Mouse (Mus musculus) embryonic facial prominence, embryonic 14.5 days (tissue): ENCODE data around the gene Gm28729. TPM values are rescaled to one million over a fixed set of nuclear protein-coding genes. Genes with fewer than 3 reads are reported as not detected.
"Not testable (repeated sequence)": the region's sequence is repeated elsewhere in the genome, so short reads cannot be mapped to it uniquely, and the experiment has no call there.

Source experiments
- ATAC-seq: fragments of 200-750 bp; cut with Nextera tagmentation; 2 replicates; pipeline ENCODE4 v1.8.0; 2017; ENCODE audit warnings: low read depth, moderate number of reproducible peaks, moderate TSS enrichment
- DNase-seq: peaks from one replicate; pipeline ENCODE4 v3.0.0-alpha.2; 2015; ENCODE audit warnings: low spot score
- H3K27ac ChIP-seq: fragments of 300-500 bp; sonication (generic); replicated peaks from 2 replicates; pipeline ENCODE4 v1.5.1; 2014; ENCODE audit warnings: low read depth, mild to moderate bottlenecking, low read length, moderate library complexity
- H3K27me3 ChIP-seq: fragments of 300-500 bp; sonication (generic); replicated peaks from 2 replicates; pipeline ENCODE4 v1.6.1; 2014; ENCODE audit warnings: low read length; ENCODE audit not compliant: control insufficient read depth, insufficient read depth
- H3K36me3 ChIP-seq: fragments of 300-500 bp; sonication (generic); 2 replicates; pipeline ENCODE4 v1.6.1; 2014; ENCODE audit warnings: low read length, mixed read lengths; ENCODE audit not compliant: control insufficient read depth, insufficient read depth
- H3K4me1 ChIP-seq: fragments of 300-500 bp; sonication (generic); 2 replicates; pipeline ENCODE4 v1.6.1; 2014; ENCODE audit warnings: antibody characterized with exemption, low read length; ENCODE audit not compliant: control insufficient read depth, insufficient read depth
- H3K4me2 ChIP-seq: fragments of 300-500 bp; sonication (generic); 2 replicates; pipeline ENCODE4 v1.6.1; 2014; ENCODE audit warnings: low read depth, mild to moderate bottlenecking, low read length, moderate library complexity, mixed read lengths
- H3K4me3 ChIP-seq: fragments of 300-500 bp; sonication (generic); 2 replicates; pipeline ENCODE4 v1.5.1; 2014; ENCODE audit warnings: low read depth, mild to moderate bottlenecking, low read length
- H3K9ac ChIP-seq: fragments of 300-500 bp; sonication (generic); 2 replicates; pipeline ENCODE4 v1.6.1; 2014; ENCODE audit warnings: low read depth, mild to moderate bottlenecking, low read length, moderate library complexity, mixed read lengths
- H3K9me3 ChIP-seq: fragments of 300-500 bp; sonication (generic); 2 replicates; pipeline ENCODE4 v1.6.1; 2016; ENCODE audit warnings: low read length; ENCODE audit not compliant: control insufficient read depth
- WGBS: fragments of 180-500 bp; shearing (Covaris S2); extraction: QIAGEN DNeasy Blood & Tissue Kit; methylation state at CpG from one replicate; pipeline ENCODE4 v1.1.7; 2014; 5-methylcytosine and 5-hydroxymethylcytosine counted together
- polyA plus RNA-seq: library from polyadenylated mRNA; unstranded; fragments of >200 nt; fragmentation: Nextera tagmentation; extraction: Ambion mirVana; gene quantifications from 2 replicates; pipeline ENCODE4 v1.2.1, GENCODE M21; 2014

Gm28729 gene
- polyA plus RNA-seq, 1 experiment from 2014 or later: 0.64 TPM

GRCm38 (mm10) chr9:96543643-96544640 is 18.9 kb upstream of the Gm28729 start:
- H3K4me2 ChIP-seq: peak overlapping the region; percentile 33; the same call in 1 of the 2 replicates
- 35% methylated on average over 27 of the region's 27 CpGs for WGBS

GRCm38 (mm10) chr9:96538916-96539315 is 13.9 kb upstream of the Gm28729 start:
- no peaks in the 10 kb centered on the region for H3K27me3 ChIP-seq
- H3K9ac ChIP-seq: no peak overlapping the region
- H3K27ac ChIP-seq: no peak overlapping the region
- peaks cover 16% of the 10 kb centered on the region for H3K36me3 ChIP-seq
- H3K4me3 ChIP-seq: no peak overlapping the region
- ATAC-seq (no peak), DNase-seq (no peak)
- 56% methylated on average over 10 of the region's 10 CpGs for WGBS
- H3K4me2 ChIP-seq: no peak overlapping the region
- H3K4me1 ChIP-seq: no peaks in the 10 kb centered on the region
- no peaks in the 10 kb centered on the region for H3K9me3 ChIP-seq

More at GRCm38 (mm10) chr9:96543643-96544640, 18.9 kb upstream of the Gm28729 start:
- Histone ChIP-seq H3K27me3 (no peaks in the 10 kb centered on the region), H3K27ac (no peak overlapping the region), H3K4me3 (no peak overlapping the region), H3K4me1 (no peaks in the 10 kb centered on the region), H3K9ac (0 out of 2 replicates have a peak overlapping the region, but pooled peaks have one; percentile 3), H3K36me3 (peaks cover 39% of the 10 kb centered on the region), H3K9me3 (no peaks in the 10 kb centered on the region)
- ATAC-seq (peak; percentile 86), DNase-seq (peak; percentile 73)

- no peak for DNase-seq
- no peak overlapping the region; the same call in 1 of the 2 replicates for H3K9ac ChIP-seq
- H3K9me3 ChIP-seq: no peaks in the 10 kb centered on the region
- H3K36me3 ChIP-seq: peaks cover 8% of the 10 kb centered on the region
- no peaks in the 10 kb centered on the region for H3K4me1 ChIP-seq
- no peak overlapping the region for H3K4me3 ChIP-seq
- ATAC-seq: no peak
- peak overlapping the region; percentile 59 for H3K27ac ChIP-seq
- H3K4me2 ChIP-seq: peak overlapping the region; percentile 65
- WGBS: 81% methylated on average over 6 of the region's 6 CpGs
- H3K27me3 ChIP-seq: no peaks in the 10 kb centered on the region
Measured at GRCm38 (mm10) chr9:96537615-96537919, 12.5 kb upstream of the Gm28729 start.

- no peaks in the 10 kb centered on the region for H3K9me3 ChIP-seq
- no peaks in the 10 kb centered on the region for H3K27me3 ChIP-seq
- H3K36me3 ChIP-seq: peaks cover 5% of the 10 kb centered on the region
- peak; percentile 88 for ATAC-seq
- peak; percentile 77 for DNase-seq
- peak overlapping the region; percentile 71 for H3K9ac ChIP-seq
- peak overlapping the region; percentile 59 for H3K27ac ChIP-seq
- no peaks in the 10 kb centered on the region for H3K4me1 ChIP-seq
- H3K4me3 ChIP-seq: peak overlapping the region; percentile 44
- H3K4me2 ChIP-seq: peak overlapping the region; percentile 65
- WGBS: 27% methylated on average over 35 of the region's 37 CpGs
Measured at GRCm38 (mm10) chr9:96536895-96537614, 12.0 kb upstream of the Gm28729 start.

GRCm38 (mm10) chr9:96536093-96536492 is 11.0 kb upstream of the Gm28729 start:
- H3K4me1 ChIP-seq, H3K27me3 ChIP-seq, DNase-seq, H3K27ac ChIP-seq, H3K9me3 ChIP-seq, H3K36me3 ChIP-seq, ATAC-seq, H3K4me3 ChIP-seq, H3K4me2 ChIP-seq, H3K9ac ChIP-seq: not testable (repeated sequence)
- WGBS: 84% methylated on average over 4 of the region's 4 CpGs

- DNase-seq (no peak), ATAC-seq (no peak)
Measured at GRCm38 (mm10) chr9:96535431-96535830, 10.4 kb upstream of the Gm28729 start.

DNA sequence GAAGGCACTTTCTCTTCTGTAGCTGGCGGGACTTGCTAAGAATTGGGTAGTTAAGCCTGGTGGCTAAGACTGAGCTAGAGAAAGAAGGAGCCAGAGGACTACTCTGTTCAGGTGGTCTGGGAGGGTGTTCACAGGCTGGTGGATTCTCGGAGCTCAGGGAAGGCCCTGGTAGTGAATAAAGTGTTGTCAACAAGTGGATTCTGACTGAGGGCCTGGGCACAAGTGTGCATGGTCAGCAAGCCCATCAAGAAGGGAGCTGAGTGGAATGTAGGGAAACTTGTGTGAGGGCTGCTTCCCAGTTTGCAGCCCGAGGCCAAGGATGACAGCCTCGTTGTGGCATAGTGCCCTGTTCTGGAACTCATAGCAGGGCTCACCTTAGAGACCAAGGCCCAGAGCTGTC is 9.2 kb upstream of the Gm28729 start:
- H3K27ac ChIP-seq: no peak overlapping the region
- no peaks in the 10 kb centered on the region for H3K9me3 ChIP-seq
- peaks cover 9% of the 10 kb centered on the region; the same call in 1 of the 2 replicates for H3K4me1 ChIP-seq
- no peak for DNase-seq
- no peak overlapping the region for H3K4me3 ChIP-seq
- no peak for ATAC-seq
- no peaks in the 10 kb centered on the region for H3K27me3 ChIP-seq
- WGBS: 92% methylated on average over 4 of the region's 4 CpGs
- no peak overlapping the region for H3K4me2 ChIP-seq
- no peak overlapping the region for H3K9ac ChIP-seq
- no peaks in the 10 kb centered on the region for H3K36me3 ChIP-seq

More at GRCm38 (mm10) chr9:96535431-96535830, 10.4 kb upstream of the Gm28729 start:
- Histone ChIP-seq H3K4me3 (no peak overlapping the region), H3K36me3 (no peaks in the 10 kb centered on the region), H3K9me3 (no peaks in the 10 kb centered on the region), H3K4me2 (no peak overlapping the region), H3K27ac (no peak overlapping the region), H3K27me3 (no peaks in the 10 kb centered on the region), H3K4me1 (peaks cover 6% of the 10 kb centered on the region; the same call in 1 of the 2 replicates), H3K9ac (no peak overlapping the region)
- WGBS: 83% methylated on average over 6 of the region's 6 CpGs

- Histone ChIP-seq H3K9me3 (no peaks in the 10 kb centered on the region), H3K36me3 (no peaks in the 10 kb centered on the region), H3K4me2 (no peak overlapping the region), H3K4me1 (peaks cover 9% of the 10 kb centered on the region; the same call in 1 of the 2 replicates), H3K27ac (no peak overlapping the region), H3K9ac (no peak overlapping the region), H3K27me3 (no peaks in the 10 kb centered on the region), H3K4me3 (no peak overlapping the region)
- ATAC-seq (no peak), DNase-seq (no peak)
- 72% methylated on average over 6 of the region's 6 CpGs for WGBS
Measured at GRCm38 (mm10) chr9:96533476-96533875, 8.4 kb upstream of the Gm28729 start.
